Mouse (Mus musculus): ENCODE data around the gene H2-Q6.
"Not testable (repeated sequence)": the region's sequence is repeated elsewhere in the genome, so short reads cannot be mapped to it uniquely, and the experiment has no call there.

The H2-Q6 gene

DNA sequence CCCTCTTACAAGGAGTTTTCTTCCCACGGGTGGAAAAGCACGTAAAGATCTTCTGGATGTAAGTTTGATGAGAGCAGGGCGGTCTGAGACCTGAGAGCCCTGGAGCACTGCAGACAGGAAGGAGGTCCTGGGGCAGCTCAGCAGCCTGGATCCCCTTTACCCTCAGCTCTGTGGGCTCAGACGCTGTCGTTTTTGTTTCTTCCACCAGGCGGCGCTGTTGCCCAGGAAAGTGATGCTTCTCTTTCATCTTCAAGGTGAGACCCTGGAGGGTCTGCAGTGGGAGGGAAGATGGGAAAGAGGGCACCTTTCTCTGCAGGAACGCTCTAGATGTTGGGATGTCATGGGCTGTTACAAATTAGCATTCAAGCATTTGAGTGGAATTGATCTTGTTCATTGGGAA, 10.2 kb downstream of the H2-Q6 start:
- DNase-seq (ENCODE audit: low spot score in 2 of 2), result not testable (repeated sequence)

DNA sequence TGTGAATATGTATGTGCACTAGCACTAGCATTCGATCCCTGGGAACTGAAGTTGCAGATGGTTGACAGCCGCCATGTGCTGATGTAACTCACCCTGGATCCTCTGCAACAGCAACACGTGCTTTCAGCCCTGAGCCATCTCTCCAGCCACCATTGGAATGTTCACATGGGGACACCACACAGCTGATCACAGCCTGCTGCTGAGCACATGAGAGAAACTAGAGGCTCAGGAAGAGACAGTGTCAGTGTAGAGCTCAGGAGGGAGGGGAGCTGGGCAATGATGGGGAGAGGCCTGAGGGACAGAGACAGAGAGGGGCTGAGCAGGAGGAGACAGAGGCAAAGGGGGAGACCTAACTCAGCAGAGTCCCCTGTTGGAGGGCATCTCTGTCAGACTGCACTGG, 10.9 kb downstream of the H2-Q6 start:
- DNase-seq (ENCODE audit: low spot score in 2 of 2), result not testable (repeated sequence)

DNA sequence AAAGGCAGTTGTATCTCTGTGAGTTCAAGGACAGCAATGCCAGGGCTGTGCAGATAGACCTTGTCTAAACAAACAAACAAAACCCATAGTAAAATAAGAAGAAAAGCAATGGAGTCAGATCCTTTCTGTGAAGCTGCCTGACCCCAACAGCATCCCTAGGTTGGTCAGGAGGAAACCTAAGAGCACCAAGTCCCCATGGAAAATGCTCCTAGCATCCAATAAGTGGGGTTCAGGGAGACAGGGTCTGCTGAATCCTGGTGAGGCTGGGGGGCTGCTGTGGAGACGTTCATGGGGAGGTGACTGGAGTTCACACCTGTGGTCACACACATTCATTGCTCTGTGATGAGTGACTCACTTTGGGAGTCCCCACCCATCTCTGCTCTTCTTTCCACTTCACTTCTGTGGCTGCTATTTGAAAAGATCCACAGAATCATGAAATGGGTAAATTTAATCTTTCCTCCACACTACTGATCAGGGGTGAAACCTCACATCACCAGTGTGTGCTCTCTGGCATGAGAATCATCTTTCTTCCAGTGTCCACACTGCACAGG, 12.8 kb downstream of the H2-Q6 start:
- DNase-seq (ENCODE audit: low spot score in 2 of 2), result not testable (repeated sequence)

DNA sequence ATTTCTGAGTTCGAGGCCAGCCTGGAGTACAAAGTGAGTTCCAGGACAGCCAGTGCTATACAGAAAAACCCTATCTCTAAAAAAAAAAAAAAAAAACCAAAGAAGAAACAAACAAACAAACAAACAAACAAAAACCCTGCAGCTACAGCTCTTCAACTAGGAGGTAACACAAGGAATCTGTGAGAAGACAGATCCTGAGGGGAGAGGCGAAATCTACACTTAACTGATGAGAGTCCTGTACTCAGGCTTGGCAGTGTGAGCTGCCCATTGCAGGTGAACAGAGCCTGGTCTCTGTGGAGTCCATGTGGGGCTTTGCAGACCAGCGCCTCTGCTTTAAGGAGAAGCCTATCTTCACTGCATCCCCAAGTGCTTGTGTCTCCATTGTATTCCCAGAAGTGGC, 13.7 kb downstream of the H2-Q6 start:
- not testable (repeated sequence) for DNase-seq (ENCODE audit: low spot score in 2 of 2)

DNA sequence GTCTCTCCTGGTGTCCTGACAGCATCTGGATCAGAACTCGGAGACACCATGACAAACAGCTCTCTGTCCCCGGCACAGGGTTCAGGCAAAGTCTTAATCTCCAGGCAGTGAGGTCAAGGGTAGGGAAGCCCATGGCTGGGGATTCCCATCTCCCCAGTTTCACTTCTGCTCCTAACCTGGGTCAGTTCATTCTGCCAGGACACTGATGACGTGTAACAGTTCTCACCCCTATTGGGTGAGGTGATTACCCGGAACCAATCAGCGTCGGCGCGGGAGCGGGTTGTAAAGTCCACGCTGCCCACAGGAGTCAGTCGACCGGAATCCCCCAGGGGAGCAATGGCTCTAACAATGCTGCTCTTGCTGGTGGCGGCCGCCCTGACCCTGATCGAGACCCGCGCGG, 14.2 kb downstream of the H2-Q6 start, which contains the start of gene H2-Q7:
Gene H2-Q7 (plus strand): TSS at position 271 of the 400 bp plus-strand sequence.
- peak; percentile 67 to 71 for DNase-seq (ENCODE audit: low spot score in 2 of 2)

DNA sequence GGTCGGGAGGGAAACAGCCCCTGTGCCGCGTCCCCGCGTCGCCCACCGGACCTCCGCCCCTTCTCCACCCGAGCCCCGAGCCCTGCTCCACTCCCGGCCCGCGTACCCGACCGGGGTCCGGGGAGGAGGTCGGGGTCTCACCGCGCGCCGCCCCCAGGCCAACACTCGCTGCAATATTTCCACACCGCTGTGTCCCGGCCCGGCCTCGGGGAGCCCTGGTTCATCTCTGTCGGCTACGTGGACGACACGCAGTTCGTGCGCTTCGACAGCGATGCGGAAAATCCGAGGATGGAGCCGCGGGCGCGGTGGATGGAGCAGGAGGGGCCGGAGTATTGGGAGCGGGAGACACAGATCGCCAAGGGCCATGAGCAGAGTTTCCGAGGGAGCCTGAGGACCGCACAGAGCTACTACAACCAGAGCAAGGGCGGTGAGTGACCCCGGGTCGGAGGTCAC, 14.7 kb downstream of the H2-Q6 start:
- DNase-seq (ENCODE audit: low spot score in 2 of 2), result peak in 1 of 2 experiments; percentile 42

DNA sequence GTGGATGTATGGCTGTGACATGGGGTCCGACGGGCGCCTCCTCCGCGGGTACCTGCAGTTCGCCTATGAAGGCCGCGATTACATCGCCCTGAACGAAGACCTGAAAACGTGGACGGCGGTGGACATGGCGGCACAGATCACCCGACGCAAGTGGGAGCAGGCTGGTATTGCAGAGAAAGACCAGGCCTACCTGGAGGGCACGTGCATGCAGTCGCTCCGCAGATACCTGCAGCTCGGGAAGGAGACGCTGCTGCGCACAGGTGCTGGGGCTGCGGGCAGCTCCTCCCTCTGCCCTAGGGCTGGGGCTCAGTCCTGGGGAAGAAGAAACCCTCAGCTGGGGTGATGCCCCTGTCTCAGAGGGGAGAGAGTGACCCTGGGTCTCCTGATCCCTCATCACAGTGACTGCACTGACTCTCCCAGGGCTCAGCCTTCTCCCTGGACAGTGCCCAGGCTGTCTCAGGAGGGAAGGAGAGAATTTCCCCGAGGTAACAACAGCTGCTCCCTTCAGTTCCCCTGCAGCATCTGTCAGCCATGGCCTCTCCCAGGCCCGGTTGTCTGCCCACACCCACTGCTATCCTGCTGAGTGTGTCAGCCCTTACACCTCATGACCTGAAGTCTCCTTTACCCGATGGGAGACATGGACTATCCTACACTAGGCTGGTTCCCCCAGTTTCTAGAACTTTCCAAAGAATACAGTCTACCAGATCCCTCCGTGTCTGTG, 15.4 kb downstream of the H2-Q6 start:
- not testable (repeated sequence) for DNase-seq (ENCODE audit: low spot score in 2 of 2)

DNA sequence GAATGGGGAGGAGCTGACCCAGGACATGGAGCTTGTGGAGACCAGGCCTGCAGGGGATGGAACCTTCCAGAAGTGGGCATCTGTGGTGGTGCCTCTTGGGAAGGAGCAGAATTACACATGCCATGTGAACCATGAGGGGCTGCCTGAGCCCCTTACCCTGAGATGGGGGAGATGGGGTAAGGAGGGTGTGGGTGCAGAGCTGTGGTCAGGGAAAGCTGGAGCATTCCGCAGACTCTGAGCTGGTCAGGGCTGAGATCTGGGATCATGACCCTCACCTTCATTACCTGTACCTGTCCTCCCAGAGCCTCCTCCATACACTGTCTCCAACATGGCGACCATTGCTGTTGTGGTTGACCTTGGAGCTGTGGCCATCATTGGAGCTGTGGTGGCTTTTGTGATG, 17.7 kb downstream of the H2-Q6 start:
- not testable (repeated sequence) for DNase-seq (ENCODE audit: low spot score in 2 of 2)

DNA sequence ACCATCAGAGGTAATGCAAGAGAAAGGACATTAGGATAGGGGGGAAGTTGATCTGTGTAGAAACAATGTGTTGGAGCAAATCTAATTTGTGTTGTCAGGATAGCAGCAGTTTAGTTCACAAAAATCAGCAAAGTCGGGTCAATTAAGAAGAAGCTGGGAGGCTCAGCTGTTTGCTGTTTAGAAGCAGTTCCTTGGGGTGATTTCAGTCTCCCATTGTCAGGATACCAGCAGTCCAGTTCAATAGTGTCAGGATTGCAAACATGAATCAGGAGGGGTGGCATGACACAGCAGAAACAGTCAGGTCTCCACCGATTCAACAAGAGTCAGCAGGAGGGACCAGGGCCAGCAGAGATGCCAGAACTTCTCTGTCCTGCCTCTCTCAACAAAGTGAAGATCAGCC, 19.9 kb downstream of the H2-Q6 start:
- not testable (repeated sequence) for DNase-seq (ENCODE audit: low spot score in 2 of 2)

DNA sequence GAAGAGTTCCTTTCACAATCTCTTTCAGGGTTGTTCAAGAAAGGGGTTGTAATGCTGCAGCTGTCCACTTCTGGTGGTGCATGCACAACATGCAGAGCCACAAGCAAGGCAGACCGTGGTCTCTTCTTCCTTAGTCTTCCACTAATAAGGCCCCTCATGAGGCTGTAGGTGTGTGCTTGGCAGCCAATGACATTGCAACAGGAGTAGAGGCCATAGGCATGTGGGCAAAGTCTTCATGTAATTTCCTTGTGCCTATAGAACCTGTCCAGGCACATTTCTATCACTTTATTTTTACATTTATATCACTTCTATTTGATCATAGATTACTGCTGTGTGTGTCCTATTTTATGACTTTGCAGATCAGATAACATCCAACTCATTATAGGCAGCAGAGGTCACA, 33.6 kb downstream of the H2-Q6 start:
- not testable (repeated sequence) for DNase-seq (ENCODE audit: low spot score in 2 of 2)

DNA sequence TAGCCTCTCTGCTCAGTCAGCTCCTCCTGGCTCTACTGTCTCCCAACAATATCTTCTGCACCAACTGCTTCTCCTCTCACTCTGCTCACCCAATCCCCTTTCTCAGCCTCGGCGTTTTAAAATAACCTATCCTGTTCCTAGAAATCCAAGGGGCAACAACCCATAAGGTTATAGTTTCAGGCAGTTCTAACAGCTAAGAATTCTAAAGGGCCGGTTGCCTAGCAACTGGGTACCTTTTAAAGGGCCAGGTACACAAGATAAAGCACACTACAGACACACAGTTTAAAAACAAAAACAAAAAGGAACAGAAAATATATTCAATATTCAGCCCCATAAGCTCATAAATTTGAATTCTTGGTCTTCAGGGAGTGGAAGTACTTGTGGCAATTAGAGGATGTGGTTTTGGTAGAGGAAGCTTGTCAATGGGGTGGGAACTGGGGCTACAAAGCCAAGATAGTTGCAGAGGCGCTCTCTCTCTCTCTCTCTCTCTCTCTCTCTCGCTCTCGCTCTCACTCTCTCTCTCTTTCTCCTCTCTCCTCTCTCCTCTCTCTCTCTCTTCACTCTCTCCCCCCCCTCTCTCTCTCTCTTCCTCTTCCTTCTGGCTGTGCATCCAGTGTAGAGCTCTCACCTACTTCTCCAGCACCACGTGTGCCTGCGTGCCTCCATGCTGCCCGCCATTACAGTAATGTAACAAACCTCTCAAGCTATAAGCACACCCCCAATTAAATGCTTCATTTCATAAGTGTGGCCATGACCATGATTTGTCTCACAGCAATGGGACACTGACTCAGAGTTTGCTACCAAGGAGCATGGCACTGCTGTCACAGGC, 36.1 kb downstream of the H2-Q6 start:
- not testable (repeated sequence) for DNase-seq (ENCODE audit: low spot score in 2 of 2)

DNA sequence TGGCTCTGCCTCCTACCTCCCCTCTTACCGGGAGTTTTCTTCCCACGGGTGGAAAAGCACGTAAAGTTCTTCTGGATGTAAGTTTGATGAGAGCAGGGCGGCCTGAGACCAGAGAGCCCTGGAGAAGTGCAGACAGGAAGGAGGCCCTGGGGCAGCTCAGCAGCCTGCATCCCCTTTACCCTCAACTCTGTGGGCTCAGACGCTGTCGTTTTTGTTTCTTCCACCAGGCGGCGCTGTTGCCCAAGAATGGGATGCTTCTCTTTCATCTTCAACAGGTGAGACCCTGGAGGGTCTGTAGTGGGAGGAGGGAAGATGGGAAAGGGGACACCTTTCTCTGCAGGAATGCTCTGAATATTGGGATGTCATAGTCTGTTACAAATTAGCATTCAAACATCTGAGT, 41.0 kb downstream of the H2-Q6 start:
- not testable (repeated sequence) for DNase-seq (ENCODE audit: low spot score in 2 of 2)

DNA sequence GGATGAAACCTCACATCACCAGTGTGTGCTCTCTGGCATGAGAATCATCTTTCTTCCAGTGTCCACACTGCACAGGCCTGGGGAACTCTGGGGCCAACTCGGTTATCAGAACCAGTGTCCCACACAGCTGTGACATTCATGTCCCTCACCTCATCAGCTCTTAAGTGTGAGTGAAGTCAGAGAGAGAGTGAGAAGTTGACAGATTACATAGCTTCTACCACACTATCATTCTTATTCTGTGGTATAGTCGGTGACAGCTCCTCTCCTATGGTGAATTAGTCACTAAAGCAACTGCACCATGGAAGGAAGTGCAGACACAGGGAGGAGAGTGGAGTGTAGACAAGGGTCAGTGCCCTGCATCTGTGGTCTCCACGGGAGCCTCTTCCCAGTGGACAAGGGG, 44.3 kb downstream of the H2-Q6 start:
- not testable (repeated sequence) for DNase-seq (ENCODE audit: low spot score in 2 of 2)

DNA sequence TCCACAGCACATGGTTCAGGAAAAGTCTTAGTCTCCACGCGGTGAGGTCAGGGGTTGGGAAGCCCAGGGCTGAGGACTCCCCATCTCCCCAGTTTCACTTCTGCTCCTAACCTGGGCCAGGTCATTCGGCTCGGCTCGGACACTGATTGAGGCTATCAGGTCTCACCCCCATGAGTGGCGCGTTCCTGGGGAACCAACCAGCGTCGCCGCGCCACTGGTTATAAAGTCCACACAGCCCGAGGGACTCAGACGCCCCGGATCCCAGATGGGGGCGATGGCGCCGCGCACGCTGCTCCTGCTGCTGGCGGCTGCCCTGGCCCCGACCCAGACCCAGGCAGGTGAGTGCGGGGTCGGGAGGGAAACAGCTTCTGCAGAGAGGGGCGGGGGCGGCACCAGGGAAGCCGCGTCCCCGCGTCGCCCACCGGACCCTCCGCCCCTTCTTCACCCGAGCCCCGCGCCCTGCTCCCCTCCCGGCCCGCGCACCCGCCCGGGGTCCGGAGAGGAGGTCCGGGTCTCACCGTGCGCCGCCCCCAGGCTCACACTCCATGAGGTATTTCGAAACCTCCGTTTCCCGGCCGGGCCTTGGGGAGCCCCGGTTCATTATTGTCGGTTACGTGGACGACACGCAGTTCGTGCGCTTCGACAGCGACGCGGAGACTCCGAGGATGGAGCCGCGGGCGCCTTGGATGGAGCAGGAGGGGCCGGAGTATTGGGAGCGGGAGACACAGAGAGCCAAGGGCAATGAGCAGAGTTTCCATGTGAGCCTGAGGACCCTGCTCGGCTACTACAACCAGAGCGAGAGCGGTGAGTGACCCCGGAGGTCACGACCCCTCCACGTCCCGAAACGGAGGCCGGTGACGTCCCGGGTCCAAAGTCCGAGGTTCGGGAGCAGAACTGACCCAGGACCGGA, 45.4 kb downstream of the H2-Q6 start, which contains the start of gene H2-Q10:
Gene H2-Q10 (plus strand): TSS at position 248 of the 910 bp plus-strand sequence.
- DNase-seq (ENCODE audit: low spot score in 2 of 2), result peak in 1 of 2 experiments; percentile 13
